Mouse (Mus musculus): ENCODE measurements at regions not wholly inside any gene's neighbourhood (a gene's known extent, or its start where the extent isn't known, plus 50 kb on each side); places are given as distances from the start of the nearest gene placed in this dataset.

DNA sequence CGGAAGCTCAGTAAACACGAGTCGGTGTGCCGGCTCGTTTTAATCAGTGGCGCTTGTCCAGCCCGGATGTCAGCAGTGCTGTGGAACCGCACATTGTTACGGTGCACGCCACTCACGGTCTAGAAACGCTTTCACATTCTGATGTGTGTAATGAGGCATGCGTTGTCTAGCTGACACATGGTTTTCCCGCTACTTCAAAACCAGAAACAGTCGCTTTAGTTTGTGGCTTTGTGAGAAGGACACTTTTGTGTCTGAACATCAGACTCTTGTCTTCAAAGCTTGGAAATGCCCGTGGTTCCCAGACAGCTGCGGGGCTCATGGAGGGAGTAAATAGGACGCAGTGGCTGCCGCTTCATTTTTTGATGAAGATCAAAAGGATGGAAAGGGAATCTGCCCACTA, 77.0 kb upstream of the Lgr5 start:
- no peak for DNase-seq (ENCODE audit: low spot score in 2 of 2)

DNA sequence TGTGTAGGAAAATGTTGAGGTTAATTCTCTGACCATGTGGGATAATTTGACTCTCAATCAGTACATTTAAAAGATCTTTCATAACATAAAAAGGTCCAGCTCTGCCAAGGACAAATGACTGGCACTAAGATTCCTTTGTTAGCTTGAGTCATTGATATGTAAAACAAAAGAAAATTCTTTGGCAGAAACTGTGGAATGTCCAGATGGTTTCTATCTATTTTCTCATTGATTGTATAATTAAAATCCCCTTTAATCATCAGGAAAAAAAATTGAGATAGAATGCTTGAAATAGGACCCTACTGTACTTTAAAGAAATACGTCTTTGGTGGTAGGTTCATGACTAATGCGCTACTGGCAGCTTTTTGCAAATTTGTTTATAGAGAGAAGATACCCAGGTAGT, 89.1 kb upstream of the Lgr5 start:
- no peak for DNase-seq (ENCODE audit: low spot score in 2 of 2)

DNA sequence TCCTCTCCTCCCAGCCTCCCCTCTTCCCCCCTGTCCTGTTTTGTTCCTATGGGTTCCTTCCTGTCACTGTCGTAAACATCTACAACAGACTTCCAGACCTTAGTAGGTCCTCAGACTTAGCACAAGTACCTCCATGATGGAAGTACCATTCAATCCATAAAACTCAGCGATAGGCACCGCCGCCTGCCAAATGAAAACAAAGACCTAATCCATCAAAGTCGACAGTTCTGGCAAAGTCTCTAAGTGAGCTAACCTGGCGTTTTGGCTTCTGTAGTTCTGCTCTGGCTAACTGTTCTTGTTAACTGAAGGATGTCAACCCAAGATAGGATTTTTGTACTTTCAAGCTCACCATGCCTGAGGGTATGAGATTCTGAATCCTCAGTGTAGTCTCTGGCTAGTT, 93.5 kb upstream of the Lgr5 start:
- no peak for DNase-seq (ENCODE audit: low spot score in 2 of 2)

DNA sequence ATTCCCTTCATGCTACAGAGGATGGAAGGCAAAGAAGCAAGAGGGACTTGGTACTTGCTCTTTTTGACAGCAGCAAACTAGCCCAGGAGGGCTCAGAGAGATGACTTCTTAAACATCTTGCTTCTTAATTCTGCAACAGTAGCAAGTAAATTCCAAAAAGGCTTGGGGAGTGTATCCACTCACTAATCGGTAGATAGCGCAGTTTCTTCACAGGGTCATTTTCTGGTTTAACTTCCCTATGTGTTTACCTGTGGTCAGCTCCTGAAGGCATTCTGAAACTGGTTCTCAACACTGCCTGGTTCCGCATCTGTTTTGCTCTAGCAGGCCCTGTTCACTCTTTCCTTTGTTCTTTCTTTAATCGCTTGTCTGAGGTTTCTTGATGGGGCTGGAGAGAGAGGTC, 104.4 kb upstream of the Lgr5 start:
- DNase-seq (ENCODE audit: low spot score in 2 of 2): no peak

DNA sequence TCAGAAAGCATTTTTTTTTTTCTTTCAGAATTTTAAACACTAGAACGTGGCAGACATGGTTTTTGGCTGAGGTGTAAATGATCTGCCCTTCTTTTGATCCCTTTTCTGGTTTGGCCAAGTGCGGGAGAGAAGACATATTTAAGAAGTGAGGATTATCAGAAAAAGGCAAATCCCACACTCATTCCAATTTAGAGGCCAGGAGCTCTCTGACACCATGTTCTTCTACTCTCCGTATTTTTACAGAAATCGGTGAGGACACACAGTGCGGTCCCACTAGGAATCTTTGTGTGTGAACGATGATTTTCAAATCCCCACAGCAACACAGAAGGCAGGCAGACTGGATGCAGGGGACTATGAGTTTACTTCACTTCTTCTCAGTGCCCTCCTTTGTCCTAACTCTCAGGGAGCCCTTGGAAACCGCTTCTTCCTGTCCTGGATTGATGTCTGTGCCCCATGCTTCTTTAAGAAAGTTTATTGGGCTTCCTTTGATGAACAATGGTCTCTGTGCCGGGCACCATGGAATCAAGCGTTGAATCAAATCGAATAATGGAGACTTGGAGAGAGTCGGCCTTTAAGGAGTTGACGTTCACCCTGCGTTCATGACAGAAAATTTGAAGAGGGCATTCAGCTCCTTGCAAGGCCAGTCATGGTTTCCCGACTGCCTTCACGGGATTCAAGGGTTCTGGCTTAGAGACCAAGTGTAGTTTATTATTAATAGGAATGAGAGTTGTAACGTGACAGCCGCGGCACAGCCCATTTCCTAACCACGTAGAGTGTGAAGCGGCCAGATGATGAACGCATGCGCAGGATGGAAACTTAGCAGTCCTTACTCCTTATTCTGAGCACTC, 106.6 kb upstream of the Lgr5 start:
- DNase-seq (ENCODE audit: low spot score in 2 of 2): no peak

DNA sequence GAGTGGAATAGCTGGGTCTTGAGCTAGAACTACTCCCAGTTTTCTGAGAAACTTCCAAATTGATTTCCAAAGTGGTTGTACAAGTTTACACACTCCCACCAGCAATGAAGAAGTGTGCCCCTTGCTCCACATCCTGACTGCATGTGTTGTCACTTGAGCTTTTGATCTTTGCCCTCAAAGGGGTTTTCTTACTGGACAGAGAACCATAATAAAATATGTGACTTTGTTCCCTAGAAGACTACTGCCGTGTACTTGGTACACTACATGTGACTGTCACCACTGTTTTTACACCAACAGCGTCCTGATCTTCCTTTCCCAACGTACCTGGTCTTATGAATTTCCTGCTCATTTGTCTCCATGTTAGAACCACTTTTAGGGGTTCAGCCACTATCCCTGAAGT, 114.3 kb upstream of the Tspan8 start:
- DNase-seq (ENCODE audit: low spot score in 2 of 2): no peak

DNA sequence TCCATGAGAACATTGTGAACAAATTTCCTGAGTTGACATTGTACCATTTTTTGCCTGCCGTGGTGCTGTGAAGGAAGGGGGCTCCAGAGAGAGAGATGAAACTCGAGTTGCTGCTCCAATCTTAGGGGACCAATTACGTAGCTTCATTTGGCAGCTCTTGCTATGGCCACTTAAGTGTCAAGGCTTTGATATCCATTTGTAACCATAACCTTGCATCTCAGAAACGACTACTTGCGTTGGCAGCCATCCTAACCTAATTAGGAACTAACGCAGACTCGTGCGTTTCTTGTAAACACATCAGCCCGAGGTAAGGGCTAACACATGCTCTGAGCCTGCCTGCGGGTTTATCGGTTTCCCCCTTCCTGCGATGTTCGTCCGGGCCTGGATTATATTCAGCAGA, 108.0 kb upstream of the Tspan8 start:
- DNase-seq (ENCODE audit: low spot score in 2 of 2): no peak

DNA sequence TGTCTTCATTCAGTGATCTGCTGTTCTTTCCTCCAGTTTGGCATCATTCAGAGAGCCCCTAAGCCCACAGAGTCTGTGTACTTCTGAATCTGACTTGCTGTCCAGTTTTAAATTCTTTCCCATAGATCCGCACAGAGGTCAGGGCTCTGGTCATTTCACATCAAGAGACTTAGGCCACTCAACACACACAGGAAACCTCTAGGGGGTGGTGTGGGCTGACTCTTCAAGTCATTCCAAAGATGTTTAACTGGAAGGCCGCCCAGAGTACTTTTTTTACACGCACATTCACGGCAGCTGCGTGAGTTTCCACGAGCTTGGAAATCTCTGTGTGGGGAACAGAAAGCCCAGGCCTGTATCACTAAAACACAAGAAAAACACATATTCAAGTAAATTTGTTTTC, 102.7 kb upstream of the Tspan8 start:
- DNase-seq (ENCODE audit: low spot score in 2 of 2): peak in 1 of 2 experiments; percentile 45

DNA sequence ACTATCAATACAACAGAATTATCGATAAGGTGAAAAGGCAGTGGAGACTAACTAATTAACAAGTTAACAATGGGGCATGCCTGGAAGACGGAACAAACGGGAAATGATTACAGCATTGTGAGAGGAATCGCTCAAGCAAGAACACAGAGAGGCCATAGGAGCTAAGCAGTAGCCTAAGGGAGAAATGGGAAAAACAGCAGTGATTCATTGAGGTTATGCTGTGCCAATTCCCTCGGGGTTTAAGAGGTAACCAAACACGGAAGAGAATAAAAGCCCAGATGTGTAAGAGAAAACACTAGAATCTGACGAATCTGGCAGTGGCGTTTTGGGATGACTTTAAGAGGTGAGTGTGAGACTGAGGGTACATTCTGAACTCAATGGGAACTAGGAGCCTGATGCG, 100.5 kb upstream of the Tspan8 start:
- DNase-seq (ENCODE audit: low spot score in 2 of 2): no peak

DNA sequence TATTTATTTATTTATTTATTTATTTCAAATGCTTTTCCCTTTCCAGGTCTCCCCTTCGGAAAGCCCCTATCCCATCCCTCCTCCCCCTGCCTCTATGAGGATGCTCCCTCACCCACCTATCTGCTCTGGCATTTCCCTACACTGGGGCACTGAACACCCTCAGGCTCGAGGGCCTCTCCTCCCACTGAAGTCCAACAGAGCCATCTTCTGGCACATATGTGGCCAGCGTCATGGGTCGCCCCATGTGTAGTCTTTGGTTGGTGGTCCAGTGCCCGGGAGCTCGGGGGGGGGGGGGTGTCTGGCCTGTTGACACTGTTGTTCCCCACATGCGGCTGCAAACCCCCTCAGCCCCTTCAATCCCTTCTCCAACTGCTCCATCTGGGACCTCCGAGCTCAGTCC, 99.6 kb upstream of the Tspan8 start:
- DNase-seq (ENCODE audit: low spot score in 2 of 2): no peak

DNA sequence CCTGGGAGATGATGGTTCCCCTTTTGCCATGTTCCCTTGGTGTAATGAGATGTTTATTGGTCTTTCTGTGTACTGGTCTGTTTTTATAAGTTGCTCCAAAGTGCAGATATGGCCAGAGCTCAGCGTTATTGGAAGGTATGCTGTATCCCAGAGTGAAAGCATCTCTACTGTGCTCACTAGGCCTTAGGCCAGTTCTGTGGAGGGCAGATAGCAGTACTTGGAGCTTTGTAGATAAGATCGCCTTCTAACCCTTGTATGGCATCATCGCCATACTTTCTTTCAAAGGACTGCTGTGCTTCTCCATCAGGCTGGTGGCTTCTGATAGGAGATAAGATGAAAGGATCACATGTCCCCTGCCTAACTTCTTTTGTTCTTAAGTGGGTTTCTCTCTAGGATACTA, 94.0 kb upstream of the Tspan8 start:
- DNase-seq (ENCODE audit: low spot score in 2 of 2): no peak

DNA sequence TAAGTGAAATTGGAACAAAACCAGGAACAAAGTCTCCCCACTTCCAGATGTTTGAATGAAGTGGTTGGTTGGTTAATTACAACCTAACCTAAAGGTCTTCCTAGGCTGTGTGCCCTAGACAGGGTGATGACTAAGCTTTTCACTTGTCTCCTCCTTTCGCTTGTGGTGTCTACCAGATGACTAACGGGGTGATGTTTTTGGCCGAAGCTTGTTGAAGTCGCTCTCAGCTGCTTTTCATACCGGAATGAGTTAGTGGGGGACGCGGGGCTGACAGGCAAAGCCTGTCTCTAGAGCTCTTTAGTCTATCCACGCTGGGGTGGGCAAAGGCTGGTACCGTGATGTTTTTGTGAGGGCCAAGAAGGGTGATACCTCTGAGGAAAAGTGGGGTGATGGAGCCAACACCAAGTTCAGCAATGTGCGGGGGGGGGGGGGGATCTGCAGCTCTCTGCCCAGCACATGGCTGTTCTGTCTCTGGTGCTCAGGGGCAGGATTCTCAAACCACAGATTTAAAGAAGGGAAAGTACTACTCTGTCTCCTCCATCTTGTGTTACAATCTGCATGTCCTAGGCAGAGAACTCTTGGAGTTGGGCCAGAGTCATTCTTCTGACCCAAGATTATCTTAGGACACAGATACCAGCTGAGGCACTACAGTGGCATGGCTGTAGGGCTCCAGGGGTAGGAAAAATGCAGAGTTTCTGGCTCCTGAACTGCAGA, 73.8 kb upstream of the Tspan8 start:
- no peak for DNase-seq (ENCODE audit: low spot score in 2 of 2)

DNA sequence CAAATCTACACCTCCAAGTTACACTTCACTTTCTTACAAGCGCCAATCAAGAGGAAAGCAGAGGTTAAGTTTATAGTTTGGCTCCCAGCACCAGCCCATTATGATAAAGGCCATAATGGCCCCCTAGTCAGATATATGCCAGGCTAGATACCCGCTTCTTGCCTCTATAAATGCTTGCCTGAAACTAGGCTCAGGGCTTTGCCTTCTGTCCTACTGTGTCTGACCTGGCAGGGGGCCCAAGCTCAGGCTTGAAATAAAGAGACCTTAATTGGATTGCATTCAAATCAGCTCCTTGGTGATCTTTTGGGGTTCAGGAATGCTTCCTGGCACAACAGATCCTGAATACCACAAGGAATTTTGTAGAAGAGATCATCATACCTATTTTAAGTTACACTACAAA, 66.8 kb upstream of the Tspan8 start:
- DNase-seq (ENCODE audit: low spot score in 2 of 2): no peak

DNA sequence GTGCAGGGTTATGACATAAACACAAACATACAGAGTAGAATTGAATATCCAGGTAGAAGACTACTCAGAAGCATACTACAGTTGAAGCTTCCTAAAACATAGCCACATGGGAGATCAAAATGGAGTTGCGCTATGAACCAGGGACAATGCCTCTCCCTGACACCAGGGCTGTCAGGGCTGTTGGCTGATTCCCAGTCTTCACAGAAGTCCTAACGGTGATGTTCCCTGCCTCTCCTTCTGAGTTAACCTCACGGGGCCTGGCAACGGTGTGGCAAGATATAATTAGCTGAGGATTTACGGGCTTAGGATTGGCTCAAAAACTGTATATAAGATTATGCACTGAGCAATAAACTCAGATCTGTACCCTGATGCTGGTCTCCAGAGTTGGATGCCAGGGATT, 66.4 kb upstream of the Tspan8 start:
- DNase-seq (ENCODE audit: low spot score in 2 of 2): no peak

DNA sequence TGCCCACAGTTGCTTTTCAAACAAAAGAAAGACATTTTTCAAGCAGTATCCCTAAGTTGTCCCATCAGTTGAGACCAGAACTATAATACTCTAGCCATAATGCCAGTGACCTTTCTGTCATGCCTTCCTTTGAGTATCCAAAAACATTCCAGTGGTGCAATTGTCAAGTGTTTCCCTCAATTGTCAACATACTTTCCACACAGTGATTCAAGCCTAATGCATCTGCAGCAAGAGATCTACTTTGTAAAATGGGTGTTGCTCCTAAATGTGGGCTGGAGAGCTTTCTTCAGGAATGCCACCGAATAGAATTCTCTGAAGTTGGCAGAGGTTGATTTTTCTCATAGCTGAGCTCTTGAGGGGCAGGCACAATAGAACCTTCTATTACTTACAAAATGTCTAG, 58.0 kb upstream of the Tspan8 start:
- DNase-seq (ENCODE audit: low spot score in 2 of 2): no peak

Measured in gastrocnemius, postnatal 4 days (tissue).